Mouse (Mus musculus): Measurements from ENCODE around the gene Wdr81. TPM values are rescaled to one million over a fixed set of nuclear protein-coding genes. Genes with fewer than 3 reads are reported as not detected.

Wdr81 gene
- polyA plus RNA-seq, 1 experiment from 2014 or later: 6.0 TPM

GRCm38 (mm10) chr11:75406104-75406503, 48.4 kb downstream of the Wdr81 start:
- Histone ChIP-seq H3K4me1 (no peaks in the 10 kb centered on the region), H3K36me3 (no peaks in the 10 kb centered on the region), H3K9ac (no peak overlapping the region), H3K4me3 (replicated peaks) (no peak overlapping the region), H3K4me2 (no peak overlapping the region), H3K27me3 (replicated peaks) (no peaks in the 10 kb centered on the region), H3K9me3 (no peaks in the 10 kb centered on the region), H3K27ac (no peak overlapping the region)
- no peak for ATAC-seq (ENCODE audit: insufficient read depth, low FRiP score, low read depth)
- WGBS: 78% methylated on average over 4 of the region's 4 CpGs

- Histone ChIP-seq H3K4me1 (no peaks in the 10 kb centered on the region), H3K9ac (no peak overlapping the region), H3K4me3 (replicated peaks) (no peak overlapping the region), H3K9me3 (no peaks in the 10 kb centered on the region), H3K27ac (no peak overlapping the region), H3K27me3 (replicated peaks) (no peaks in the 10 kb centered on the region), H3K36me3 (no peaks in the 10 kb centered on the region), H3K4me2 (no peak overlapping the region)
- ATAC-seq (ENCODE audit: insufficient read depth, low FRiP score, low read depth): no peak
- 90% methylated on average over 6 of the region's 6 CpGs for WGBS
These were observed 49.7 kb downstream of the Wdr81 start for GRCm38 (mm10) chr11:75404801-75405200.

- H3K4me2 ChIP-seq: no peak overlapping the region
- H3K36me3 ChIP-seq: no peaks in the 10 kb centered on the region
- ATAC-seq (ENCODE audit: insufficient read depth, low FRiP score, low read depth): peak; percentile 39; the same call in 1 of the 2 replicates
- no peak overlapping the region for H3K4me3 ChIP-seq (replicated peaks)
- no peaks in the 10 kb centered on the region for H3K4me1 ChIP-seq
- H3K9me3 ChIP-seq: no peaks in the 10 kb centered on the region
- H3K9ac ChIP-seq: no peak overlapping the region
- WGBS: 61% methylated on average over 6 of the region's 6 CpGs
- peak overlapping the region; percentile 31; the same call in 1 of the 2 replicates for H3K27ac ChIP-seq
- H3K27me3 ChIP-seq (replicated peaks): no peaks in the 10 kb centered on the region
These were observed 51.0 kb downstream of the Wdr81 start for GRCm38 (mm10) chr11:75403301-75404052.

GRCm38 (mm10) chr11:75402271-75402690, 52.2 kb downstream of the Wdr81 start:
- 54% methylated on average over 5 of the region's 5 CpGs for WGBS
- Histone ChIP-seq H3K27me3 (replicated peaks) (no peaks in the 10 kb centered on the region), H3K9ac (no peak overlapping the region), H3K4me3 (replicated peaks) (no peak overlapping the region), H3K4me1 (no peaks in the 10 kb centered on the region), H3K36me3 (no peaks in the 10 kb centered on the region), H3K4me2 (no peak overlapping the region), H3K9me3 (no peaks in the 10 kb centered on the region), H3K27ac (no peak overlapping the region)
- ATAC-seq (ENCODE audit: insufficient read depth, low FRiP score, low read depth): peak; percentile 66

- H3K9ac ChIP-seq: no peak overlapping the region
- H3K9me3 ChIP-seq: no peaks in the 10 kb centered on the region
- H3K36me3 ChIP-seq: no peaks in the 10 kb centered on the region
- 81% methylated on average over 9 of the region's 9 CpGs for WGBS
- no peak overlapping the region for H3K27ac ChIP-seq
- H3K4me3 ChIP-seq (replicated peaks): no peak overlapping the region
- H3K4me1 ChIP-seq: no peaks in the 10 kb centered on the region
- no peak overlapping the region for H3K4me2 ChIP-seq
- ATAC-seq (ENCODE audit: insufficient read depth, low FRiP score, low read depth): no peak
- no peaks in the 10 kb centered on the region for H3K27me3 ChIP-seq (replicated peaks)
These were observed 54.4 kb downstream of the Wdr81 start for GRCm38 (mm10) chr11:75400099-75400498.

GRCm38 (mm10) chr11:75399411-75399841, 55.1 kb downstream of the Wdr81 start:
- no peaks in the 10 kb centered on the region for H3K36me3 ChIP-seq
- ATAC-seq (ENCODE audit: insufficient read depth, low FRiP score, low read depth): no peak
- H3K4me3 ChIP-seq (replicated peaks): no peak overlapping the region
- H3K9ac ChIP-seq: no peak overlapping the region
- H3K27me3 ChIP-seq (replicated peaks): no peaks in the 10 kb centered on the region
- no peak overlapping the region for H3K4me2 ChIP-seq
- H3K4me1 ChIP-seq: no peaks in the 10 kb centered on the region
- no peak overlapping the region for H3K27ac ChIP-seq
- 86% methylated on average over 11 of the region's 11 CpGs for WGBS
- no peaks in the 10 kb centered on the region for H3K9me3 ChIP-seq

- 73% methylated on average over 7 of the region's 7 CpGs for WGBS
- ATAC-seq (ENCODE audit: insufficient read depth, low FRiP score, low read depth): no peak
- Histone ChIP-seq H3K27ac (no peak overlapping the region), H3K4me2 (no peak overlapping the region), H3K9ac (no peak overlapping the region), H3K9me3 (no peaks in the 10 kb centered on the region), H3K4me1 (no peaks in the 10 kb centered on the region), H3K36me3 (no peaks in the 10 kb centered on the region), H3K27me3 (replicated peaks) (no peaks in the 10 kb centered on the region), H3K4me3 (replicated peaks) (no peak overlapping the region)
These were observed 57.1 kb downstream of the Wdr81 start for GRCm38 (mm10) chr11:75397452-75397851.

GRCm38 (mm10) chr11:75395611-75396010, 58.9 kb downstream of the Wdr81 start:
- WGBS: 61% methylated on average over 1 of the region's 1 CpGs
- Histone ChIP-seq H3K4me2 (no peak overlapping the region), H3K27ac (no peak overlapping the region), H3K4me1 (no peaks in the 10 kb centered on the region), H3K9ac (no peak overlapping the region), H3K4me3 (replicated peaks) (no peak overlapping the region), H3K36me3 (no peaks in the 10 kb centered on the region), H3K9me3 (no peaks in the 10 kb centered on the region), H3K27me3 (replicated peaks) (no peaks in the 10 kb centered on the region)
- no peak for ATAC-seq (ENCODE audit: insufficient read depth, low FRiP score, low read depth)

MicroRNAs within 50 kb of the gene (microRNA counts, 519-probe panel; counts per million panel counts)
- microRNA mmu-miR-22: 3,419 counts per million, percentile 86 among the panel's probes with 10 or more counts

Small RNAs within 50 kb of the gene (microRNA-seq; reads per million reads assigned to microRNA genes)
- 2,568 reads per million, percentile 84 among the genes with 10 or more reads in this experiment for gene Mir22

Other genes starting within 250 kb of the Wdr81 start
- 98.5 and 101 TPM in 2 replicates for gene Rpa1, start 106.4 kb downstream of the Wdr81 start, polyA plus RNA-seq (2015; fragmentation: Nextera tagmentation; extraction: Ambion mirVana)
- gene Smyd4, start 106.3 kb downstream of the Wdr81 start, polyA plus RNA-seq (2015; fragmentation: Nextera tagmentation; extraction: Ambion mirVana): 10.9 and 11.4 TPM in 2 replicates
- 49.5 and 62.5 TPM in 2 replicates for gene Serpinf1, start 32.0 kb downstream of the Wdr81 start, polyA plus RNA-seq (2015; fragmentation: Nextera tagmentation; extraction: Ambion mirVana)
- gene Serpinf2, start 15.1 kb downstream of the Wdr81 start, polyA plus RNA-seq (2015; fragmentation: Nextera tagmentation; extraction: Ambion mirVana): 50.0 and 64.1 TPM in 2 replicates
- gene Tlcd2, start 7.0 kb upstream of the Wdr81 start, polyA plus RNA-seq (2015; fragmentation: Nextera tagmentation; extraction: Ambion mirVana): 19.7 and 22.3 TPM in 2 replicates
- 49.9 and 58.6 TPM in 2 replicates for gene Prpf8, start 32.1 kb upstream of the Wdr81 start, polyA plus RNA-seq (2015; fragmentation: Nextera tagmentation; extraction: Ambion mirVana)
- gene Rilp, start 55.4 kb upstream of the Wdr81 start, polyA plus RNA-seq (2015; fragmentation: Nextera tagmentation; extraction: Ambion mirVana): 1.0 and 1.1 TPM in 2 replicates
- 6.3 and 7.1 TPM in 2 replicates for gene Scarf1, start 58.8 kb upstream of the Wdr81 start, polyA plus RNA-seq (2015; fragmentation: Nextera tagmentation; extraction: Ambion mirVana)
- gene Slc43a2, start 77.0 kb upstream of the Wdr81 start, polyA plus RNA-seq (2015; fragmentation: Nextera tagmentation; extraction: Ambion mirVana): 4.9 and 6.3 TPM in 2 replicates
- gene Pitpna, start 133.4 kb upstream of the Wdr81 start, polyA plus RNA-seq (2015; fragmentation: Nextera tagmentation; extraction: Ambion mirVana): 82.4 and 83.4 TPM in 2 replicates
- 18.9 and 20.2 TPM in 2 replicates for gene Inpp5k, start 176.3 kb upstream of the Wdr81 start, polyA plus RNA-seq (2015; fragmentation: Nextera tagmentation; extraction: Ambion mirVana)
- gene Myo1c, start 195.8 kb upstream of the Wdr81 start, polyA plus RNA-seq (2015; fragmentation: Nextera tagmentation; extraction: Ambion mirVana): 55.5 and 56.4 TPM in 2 replicates
- gene Crk, start 224.5 kb upstream of the Wdr81 start, polyA plus RNA-seq (2015; fragmentation: Nextera tagmentation; extraction: Ambion mirVana): 108 and 116 TPM in 2 replicates